Mouse (Mus musculus) spleen, postnatal 14 days (tissue): ENCODE results near the gene Scnm1.

Source experiments
- DNase-seq, 2 experiments: peaks; one replicate each; pipeline ENCODE4 v3.0.0; 2021 to 2022; ENCODE audit warnings: low spot score in 2 of 2

The Scnm1 gene

DNA sequence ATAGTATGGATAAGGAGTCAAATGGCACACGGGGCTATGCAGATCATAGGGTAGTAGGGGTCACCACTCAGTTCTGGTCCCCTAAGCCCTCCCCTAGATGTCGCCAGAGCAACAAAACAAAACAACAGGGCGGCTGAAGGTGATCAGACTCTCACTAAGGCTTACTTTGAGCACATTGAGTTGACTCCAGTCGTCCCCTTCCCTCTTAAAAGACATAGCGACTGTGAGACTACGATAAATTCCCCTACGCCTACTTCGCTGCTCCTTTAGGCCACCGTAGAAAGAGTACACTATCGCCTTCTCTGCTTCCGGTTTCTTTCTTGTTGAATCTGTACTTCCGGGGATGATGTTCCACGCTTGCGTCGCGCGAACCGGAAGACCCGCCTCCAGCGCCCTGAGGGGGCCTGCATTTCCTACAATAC, at the start of gene Scnm1, which contains the start of gene Lysmd1:
TSS of gene Scnm1 (minus strand) at position 332 of the 422 bp plus-strand sequence.
TSS of gene Lysmd1 (plus strand) at position 409 of the 422 bp plus-strand sequence.
- peak; percentile 73 to 83 for DNase-seq

DNA sequence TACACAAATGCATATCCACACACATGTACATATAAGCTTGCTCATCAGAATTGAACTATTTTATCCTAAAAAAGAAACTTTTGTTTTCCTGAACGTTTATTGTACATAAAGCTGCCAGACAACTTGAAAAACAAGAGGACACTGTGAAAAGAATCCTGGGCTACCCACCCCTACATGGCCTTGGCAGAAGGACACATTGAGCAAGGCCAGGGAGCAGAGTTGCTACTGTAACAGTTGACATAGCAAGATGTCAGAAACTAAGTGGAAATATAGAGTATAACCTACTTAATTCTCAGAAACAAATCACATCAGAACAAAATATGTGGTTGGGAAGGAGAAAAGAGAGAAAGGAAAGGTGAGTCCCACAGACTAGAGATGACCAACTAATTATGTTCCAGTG, 48.0 kb upstream of the Scnm1 start:
- DNase-seq: no peak

DNA sequence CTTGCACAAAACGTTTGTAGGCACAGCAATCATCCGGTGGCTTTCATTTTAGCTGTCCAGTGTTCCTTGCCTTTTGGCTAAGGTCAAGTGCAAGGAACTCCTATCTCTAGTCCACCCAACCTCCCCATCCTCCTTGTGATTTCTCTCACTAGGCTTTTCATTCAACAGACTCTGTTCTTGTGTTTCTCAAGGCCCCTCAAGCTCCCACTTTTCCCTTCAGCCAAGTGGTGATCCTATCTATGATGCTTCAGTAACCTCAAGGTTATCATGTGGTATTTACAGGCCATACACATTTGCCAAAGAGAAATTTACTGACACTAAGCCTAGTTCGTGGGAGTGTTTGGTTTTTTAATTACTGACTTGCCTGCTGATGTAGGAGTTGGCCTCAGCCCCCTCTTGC, 46.1 kb upstream of the Scnm1 start:
- no peak for DNase-seq

DNA sequence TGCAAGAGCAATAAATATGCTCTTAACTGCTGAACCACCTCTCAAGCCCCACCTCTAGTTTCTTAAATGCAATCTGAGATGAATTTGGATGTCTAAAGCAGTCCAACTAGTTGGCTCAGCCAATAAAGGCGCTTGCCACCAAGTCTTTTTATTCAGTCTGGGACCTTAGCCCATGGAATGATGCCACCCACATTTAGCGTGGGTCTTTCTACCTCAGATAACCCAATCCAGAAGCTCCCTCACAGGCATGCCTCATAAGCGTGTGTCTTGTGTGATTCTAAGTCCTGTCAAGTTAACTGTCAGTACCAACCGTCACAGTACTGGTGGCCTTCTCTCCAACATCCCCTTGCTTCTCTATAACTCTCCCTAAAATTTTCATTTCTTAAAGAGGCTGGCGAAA, 45.1 kb upstream of the Scnm1 start:
- no peak for DNase-seq

DNA sequence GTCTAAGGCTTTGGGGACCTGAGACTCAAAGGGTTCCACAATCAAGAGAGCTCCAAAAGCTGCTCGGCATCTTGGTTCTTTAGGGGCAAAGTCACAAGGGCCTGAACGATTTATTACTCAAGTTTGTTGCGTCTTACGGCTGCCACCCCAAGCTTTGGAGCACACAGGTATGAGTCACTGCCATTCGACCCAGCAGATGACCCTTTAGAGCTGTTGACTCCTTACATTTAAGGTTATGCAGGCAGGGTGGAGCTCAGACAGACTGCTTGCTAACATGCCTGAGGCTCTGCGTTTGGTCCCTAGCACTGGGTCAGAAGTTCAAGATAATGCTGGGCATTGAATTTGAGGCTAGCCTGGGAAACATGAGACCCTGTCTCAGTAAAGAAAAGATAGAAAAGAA, 43.8 kb upstream of the Scnm1 start:
- no peak for DNase-seq

DNA sequence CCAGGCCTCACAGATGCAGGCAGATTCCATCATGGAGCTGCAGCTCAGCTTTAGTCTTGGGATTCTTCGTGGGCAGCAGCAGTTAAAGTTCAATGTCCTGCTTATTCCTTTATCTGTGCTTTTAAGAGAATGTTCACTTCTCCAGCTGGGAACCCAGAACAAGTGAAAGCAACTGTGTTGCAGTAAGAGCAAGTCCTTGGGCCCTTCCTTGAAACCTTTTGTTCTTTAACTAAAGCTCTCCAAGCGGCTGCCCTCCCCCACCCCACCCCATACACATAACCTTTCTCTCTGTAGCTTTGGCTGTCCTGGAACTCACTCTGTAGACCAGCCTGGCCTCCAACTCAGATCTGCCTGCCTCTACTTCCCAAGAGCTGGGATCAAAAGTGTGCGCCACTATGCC, 42.7 kb upstream of the Scnm1 start:
- no peak for DNase-seq

DNA sequence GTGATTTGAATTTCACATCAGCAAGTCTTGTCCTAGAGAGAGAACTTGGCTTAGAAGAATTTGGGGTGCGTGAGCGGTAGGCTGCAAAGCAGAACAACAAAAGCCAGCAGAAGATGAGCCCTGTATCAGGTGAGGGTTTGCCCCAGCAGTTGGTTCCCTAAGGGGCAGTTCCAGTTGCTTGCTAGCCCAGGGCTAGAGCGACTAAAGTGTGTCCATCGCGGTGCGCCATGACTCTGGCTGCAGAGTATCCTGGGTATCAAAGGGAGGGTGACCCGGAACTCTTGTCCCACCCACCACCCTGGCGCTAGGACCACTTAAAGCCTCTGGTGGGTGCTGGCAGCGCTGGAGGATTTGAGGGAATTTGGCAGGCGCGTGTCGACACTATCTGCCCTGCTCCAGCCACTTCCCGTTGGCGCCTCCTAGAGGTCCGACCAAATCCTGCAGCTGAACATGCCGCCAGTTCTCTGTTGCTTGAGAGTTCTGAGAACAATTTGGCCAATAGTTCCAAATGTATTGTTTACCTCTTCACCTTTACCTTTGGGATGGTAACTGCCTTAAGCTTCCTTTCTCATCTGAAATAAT, 40.3 kb upstream of the Scnm1 start:
- DNase-seq: peak; percentile 72 to 83

DNA sequence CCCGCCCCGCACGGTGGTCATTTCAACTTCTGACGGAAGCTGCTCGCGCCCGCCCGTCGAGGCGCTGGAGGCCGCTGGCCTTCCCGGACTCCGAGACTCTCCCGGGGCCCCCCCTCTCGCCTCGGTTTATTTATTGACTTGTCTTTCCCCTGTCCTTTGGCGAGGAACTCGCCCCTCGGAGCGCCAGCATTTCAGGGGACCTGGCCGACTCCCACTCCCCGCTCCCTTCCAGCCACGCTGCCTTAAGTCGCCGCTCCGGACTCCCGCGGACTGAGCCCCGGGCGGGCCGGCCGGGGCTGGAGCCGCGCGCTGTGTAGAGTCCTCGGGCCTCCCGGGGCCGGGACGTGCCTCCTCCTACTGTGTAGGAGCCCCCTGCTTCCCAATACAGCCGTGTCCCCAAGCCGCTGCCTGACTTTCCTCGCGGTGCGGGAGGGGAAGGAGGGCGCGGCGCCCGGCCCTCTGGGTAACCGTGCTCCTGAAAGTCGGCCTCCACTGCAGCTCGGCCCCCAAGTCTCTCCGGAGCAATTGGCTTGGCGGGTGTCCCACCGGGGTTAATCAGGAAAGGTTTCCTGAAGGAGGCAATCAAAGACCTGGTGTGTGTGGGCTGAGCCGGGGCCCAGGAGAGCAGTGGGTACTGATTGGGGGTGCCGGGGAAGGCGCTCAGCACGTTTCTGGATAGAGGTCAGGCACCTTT, 39.6 kb upstream of the Scnm1 start:
- DNase-seq: no peak

DNA sequence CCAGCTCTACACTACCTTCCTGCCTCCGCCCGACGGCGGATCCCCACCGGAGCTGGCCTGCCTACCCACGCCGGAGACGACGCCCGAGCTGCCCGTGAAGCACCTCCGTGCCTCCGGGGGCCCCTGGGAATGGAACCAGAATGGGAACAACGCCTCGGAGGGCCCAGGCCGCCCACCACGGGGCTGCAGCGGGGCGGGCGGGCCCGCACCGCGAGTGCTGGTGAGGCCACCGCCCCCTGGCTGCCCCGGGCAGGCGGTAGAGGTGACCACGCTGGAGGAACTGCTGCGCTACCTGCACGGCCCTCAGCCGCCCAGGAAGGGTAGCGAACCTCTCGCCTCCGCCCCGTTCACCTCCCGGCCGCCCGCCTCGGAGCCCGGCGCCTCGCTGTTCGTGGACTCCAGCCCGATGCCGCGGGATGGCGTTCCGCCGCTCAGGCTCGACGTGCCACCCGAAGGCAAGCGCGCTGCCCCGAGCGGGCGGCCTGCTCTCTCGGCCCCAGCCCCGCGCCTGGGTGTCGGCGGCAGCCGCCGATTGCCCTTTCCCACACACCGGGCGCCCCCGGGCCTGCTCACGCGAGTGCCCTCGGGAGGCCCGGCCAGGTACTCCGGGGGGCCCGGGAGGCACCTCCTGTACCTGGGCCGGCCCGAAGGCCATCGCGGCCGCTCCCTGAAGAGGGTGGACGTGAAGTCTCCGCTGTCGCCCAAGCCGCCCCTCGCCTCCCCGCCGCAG, 38.9 kb upstream of the Scnm1 start:
- no peak for DNase-seq

DNA sequence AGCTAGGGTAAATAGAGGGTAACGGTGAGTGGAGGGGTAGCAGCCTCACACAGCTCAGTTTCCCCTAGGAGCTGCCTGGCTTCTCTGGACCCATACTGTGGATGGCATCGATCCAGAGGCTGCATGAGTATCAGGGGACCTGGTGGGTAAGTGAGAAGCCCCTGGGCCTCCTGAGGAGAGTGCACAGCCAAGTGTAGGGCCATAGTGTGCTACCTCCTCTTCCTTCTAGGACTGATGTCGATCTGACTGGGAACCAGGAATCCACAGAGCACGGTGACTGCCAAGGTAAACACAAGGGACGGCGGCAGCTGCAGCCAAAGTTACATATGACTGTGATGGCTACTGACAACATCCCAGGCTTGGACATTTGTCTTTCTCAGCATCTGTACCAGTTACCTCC, 37.3 kb upstream of the Scnm1 start:
- DNase-seq: no peak

DNA sequence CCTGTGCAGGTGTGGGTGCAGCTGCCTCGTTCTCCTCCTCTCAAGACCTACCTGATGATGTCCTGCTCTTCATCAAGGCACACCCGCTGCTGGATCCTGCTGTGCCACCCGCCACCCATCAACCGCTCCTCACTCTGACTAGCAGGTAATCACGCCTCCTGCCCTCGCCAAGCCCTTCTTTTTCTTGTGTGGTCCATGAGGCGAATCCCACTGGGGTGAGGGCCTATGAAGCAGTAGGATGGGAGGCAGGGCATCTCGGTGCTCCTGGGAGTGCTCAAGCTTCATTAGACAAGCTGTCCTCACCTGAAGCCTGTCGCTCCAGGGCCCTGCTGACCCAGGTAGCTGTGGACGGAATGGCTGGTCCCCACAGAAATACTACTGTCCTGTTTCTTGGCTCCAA, 36.2 kb upstream of the Scnm1 start:
- no peak for DNase-seq

DNA sequence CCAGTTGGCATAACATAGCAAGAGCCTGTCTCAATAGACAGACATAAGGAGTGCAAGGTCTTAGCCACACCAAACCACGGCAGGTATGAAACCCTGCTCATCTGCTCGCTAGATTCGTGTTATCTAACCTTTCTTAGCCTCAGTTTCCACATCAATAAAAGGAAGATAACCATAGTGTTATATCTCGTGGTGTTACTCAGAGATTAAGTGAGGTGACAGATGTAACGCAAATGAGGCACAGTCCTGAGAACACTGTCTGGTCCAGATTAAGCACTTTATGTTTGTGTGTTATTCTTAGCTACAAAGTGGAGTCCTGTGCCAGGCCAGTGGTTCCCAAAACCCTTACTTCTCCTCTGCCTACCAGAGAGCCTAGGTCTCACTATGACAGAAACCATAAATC, 31.0 kb upstream of the Scnm1 start:
- no peak for DNase-seq

DNA sequence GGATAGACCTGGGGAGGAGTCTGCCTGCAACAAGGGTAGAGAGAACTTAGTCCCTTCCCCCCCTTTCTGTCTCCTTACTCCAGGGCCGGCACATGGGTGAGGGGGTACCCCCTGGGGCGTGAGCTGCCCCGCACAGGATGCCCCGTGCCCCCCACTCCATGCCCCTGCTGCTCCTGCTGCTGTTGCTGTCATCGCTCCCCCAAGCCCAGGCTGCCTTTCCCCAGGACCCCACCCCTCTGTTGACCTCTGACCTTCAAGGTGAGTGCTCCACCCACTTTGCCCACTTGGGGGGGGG, 30.4 kb upstream of the Scnm1 start:
- DNase-seq: no peak

DNA sequence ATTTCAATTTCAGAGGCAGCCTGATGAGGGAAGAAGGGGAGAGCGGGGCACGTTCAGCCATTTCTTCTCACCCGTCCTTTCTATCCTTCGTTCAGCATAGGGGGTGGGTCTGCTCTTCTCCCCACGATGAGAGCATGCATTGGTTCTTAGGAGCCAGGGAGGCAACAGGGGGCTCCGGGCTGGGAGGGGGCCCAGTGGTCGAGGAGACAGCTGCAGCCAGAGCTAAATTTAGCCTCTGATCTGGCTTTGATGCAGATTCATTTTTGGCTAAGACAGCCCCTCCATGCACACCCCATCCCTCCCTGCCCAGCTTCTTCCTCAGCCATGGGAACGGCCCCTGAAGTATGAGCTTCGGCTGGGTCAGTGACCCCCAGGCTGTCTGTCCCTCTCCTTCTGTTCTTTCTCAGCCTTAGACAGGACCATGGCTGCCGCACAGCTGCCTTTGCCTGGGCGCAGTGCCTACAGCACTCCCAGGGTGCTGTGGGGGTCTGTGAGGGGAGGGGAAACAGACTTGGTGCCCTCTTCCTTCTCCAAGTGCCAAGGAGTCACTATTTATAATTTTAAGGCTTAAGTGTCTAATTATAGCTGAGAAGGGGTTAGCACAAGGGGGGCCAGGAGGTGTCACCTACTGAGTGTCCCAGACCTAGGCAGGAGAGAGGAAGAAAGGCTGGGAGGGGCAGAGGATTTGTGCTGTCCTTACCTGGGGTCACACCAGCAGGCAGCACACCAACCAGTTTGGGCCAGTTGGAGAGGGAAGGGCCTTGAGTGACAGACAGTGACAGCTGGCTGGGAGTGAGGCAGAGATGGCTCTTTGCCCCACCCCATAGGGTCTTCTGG, 29.8 kb upstream of the Scnm1 start:
- DNase-seq: no peak

DNA sequence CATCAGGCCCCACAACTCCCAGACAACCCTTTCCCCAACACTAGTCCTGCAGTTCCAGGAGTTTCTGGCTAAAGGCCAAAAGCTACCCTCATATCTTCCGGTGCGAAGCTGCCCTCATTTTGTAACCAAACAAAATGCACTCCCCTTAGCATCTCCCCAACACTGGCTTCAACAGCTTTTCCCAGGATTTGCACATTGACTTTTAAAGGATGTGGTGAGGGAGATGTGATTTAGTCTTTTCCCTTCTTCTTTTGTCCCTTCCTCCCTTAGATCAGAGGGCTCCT, 28.5 kb upstream of the Scnm1 start:
- DNase-seq: no peak

DNA sequence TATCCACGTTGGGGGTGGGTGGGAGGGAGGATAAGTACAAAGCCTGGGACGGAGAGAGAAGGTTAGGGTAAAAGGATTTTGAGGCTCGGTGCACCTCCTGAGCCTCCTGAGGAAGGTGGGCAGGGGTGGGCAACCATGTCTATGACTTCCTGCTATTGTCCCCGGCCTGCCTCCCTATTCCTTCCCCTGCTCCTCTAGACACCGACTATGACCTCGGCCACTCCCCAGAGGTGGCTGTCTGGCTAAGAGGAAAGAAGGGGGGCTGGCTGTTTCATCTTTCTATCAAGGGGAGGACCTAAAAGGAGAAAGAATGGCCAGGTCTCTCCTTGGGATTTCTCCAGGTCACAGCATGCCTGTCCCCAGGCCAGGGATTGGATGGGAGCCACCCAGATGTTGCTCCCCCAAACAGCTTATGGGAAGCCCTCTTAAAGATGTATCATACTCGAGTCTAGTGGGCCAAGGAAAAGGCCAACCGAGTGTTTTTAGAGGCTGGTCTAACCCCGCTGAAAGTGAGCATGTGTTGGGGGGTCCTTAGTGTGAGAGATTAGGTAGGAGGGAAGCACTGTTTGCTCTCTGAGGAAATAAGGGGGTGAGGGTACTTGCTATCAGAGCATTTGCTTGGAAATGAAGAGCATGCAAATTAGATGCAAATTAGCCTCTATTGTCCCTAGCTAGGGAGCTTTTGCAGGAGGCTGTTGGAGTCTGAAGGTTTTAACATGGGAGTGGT, 28.0 kb upstream of the Scnm1 start:
- DNase-seq: no peak

DNA sequence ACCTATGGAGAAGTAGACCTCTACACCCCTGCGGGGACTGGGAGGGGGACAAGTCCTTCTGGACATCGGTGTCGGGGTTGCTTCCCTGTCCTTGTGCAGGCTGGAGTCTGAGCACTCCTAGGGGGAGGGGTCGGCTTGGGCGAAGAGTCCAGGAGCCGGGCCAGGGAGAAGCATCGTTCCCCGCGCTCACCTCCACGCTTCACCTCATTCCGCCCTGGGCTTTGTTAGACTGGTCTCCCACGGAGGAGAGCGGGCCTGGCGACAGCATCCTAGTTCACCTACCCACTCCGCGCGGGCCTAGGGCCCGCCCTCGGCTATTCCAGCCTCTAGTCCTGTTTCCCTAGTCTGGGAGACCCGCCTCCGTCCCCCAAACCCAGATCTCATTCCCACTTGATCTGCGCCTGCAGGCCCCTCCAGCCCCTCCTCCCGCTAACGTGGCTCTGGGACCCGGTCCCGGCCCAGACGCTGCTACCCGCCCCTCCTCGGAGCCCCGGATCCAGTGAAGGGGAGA, 27.3 kb upstream of the Scnm1 start:
- no peak for DNase-seq

DNA sequence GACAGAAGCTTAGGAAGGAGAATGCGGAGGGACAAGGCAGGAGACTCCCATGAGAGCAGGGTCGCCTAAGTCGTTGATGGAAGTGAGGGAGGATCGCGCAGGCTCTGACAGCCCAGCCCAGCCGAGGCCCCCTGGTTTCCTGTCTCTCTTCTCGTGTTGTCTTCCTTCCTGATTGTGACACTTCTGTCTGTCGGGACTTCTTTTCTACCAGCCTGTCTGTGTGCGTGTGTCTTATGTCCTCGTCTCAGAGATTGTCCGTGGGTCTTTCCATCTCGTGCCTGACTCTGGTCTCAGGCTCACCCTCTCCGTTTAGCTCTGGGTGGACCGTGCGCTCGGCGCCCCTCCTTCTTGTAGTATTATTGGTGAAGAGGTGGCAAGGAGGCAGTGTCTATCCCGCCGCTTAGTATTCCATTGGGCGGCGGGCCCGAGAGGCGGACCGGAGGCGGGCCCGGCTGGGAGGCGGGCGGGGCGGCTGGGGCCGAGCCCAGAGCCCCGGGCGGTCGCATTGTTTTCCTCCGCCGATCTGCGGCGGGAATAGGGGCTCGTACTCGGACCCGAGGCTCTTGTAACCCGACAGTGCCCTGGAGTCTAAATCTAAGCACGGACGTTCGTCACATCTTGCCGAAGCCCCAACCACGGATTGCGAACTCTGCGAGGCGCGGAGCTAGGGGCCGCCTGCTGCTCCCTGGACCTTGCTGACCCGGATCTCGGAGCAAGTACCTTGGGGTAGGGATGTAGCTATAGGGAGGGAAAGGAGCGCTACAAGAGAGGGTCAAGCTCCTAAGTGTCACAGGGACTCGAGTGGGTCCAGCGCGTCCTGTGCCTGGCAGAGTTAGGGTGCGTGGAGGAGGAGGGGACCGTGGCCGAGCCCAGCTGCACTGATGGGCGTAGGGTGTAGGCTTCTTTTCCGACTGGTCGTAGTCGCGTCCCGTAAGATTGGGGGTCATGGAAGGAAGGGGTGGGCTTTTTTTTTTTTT, 26.5 kb upstream of the Scnm1 start, which contains the start of gene Sema6c:
TSS of gene Sema6c (plus strand) at position 471 of the 977 bp plus-strand sequence.
- DNase-seq: peak; percentile 69 to 77

DNA sequence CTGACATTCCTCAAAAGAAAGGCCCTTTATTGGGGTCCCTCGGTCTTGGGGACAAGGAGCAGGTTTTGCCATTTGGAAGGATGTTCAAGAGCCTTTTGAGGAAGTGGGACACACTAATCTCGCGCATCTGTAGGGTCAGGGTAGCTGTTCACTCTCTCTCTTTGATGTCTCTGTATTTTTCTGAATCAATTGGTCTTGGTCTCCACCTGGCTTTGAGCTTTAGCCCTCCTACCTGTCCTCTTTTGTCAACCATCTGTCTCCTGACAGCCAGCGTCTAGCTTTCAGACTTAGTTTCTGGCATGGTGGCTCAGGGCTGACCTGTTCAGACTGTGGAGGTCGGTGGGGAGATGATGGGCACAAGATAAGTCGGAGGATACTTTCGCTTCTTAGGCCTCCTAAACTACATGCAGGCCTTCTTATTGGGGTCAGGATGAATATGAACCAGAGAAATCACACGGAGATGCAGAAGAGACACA, 25.7 kb upstream of the Scnm1 start:
- DNase-seq: no peak

DNA sequence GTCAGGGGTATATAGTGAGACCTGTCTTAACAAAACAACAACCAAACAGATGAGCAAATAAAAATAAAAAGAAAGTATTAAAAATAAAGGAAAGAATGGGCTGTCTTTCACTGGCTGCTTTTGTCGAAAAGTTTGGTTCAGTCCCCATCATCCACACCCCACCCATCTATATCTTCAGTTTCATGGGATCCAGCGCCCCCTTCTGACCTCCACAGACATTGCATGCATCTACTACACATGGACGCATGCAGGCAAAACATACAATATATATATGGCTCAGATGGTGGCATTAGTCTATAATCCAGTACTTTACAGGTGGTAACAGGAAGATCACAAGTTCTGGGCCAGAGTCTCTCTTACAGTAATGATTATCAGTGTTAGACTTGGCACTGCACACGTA, 20.1 kb upstream of the Scnm1 start:
- DNase-seq: peak in 1 of 2 experiments; percentile 67
